Mouse (Mus musculus): ENCODE measurements around the gene Cyp2j9.

Cyp2j9 gene

GRCm38 (mm10) chr4:96522256-96522655, 69.1 kb downstream of the Cyp2j9 start:
- H3K27me3 ChIP-seq (ENCODE audit: control insufficient read depth, insufficient read depth, low read length, poor library complexity, severe bottlenecking) = no peaks in the 10 kb centered on the region
- DNase-seq (ENCODE audit: low read depth, low spot score) = no peak
- no peaks in the 10 kb centered on the region for H3K36me3 ChIP-seq (ENCODE audit: control insufficient read depth, insufficient read depth, low read length, poor library complexity, severe bottlenecking)
